Mouse (Mus musculus): ENCODE results near the gene Pex3. TPM values are rescaled to one million over a fixed set of nuclear protein-coding genes. Genes with fewer than 3 reads are reported as not detected.
A peak's percentile ranks its signal among the peaks of the same experiment; 100 is the strongest.

The Pex3 gene
- polyA plus RNA-seq (2015; fragmentation: Nextera tagmentation; extraction: Ambion mirVana), result 24.8 and 25.5 TPM in 2 replicates

DNA sequence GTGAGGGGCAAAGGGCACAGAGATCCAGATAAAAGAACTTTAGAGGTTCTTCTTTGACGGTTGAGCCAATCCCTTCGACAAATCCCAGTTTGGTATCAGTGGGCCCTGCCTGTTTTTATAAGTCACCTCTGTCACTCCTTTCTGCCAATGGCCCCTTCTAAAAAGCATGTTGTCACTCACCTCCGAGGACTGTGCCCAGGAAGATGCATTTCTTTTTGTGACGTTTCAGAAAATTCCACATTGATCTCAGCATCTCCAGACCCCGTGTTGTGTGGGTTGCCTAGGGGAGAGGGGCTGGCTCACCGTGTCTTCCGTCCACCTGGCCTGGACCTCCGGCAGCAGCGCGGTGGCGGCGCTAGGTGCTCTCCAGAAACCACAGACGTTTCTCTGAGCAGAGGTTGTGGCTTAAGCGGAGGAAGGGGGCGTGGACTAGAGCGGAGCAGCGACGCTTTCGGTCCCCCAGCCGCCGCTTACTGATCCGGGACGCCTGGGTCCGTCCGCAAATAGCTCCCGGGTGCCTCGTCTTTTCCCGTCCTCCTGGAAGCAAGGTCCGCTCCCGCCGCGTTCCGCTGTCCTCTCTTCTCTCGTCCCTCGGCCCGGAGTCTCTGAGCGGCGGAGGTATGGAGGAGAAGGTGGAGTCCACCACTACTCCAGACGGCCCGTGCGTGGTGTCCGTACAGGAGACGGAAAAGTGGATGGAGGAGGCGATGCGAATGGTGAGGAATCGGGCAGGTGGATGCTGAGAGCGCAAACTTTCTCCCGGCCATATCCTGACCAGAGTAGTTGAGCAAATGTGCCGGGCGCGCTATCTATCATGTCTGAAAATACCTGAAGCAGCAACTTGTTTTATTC, at the start of gene Pex3, which contains the start of gene Adat2:
Pex3 (minus strand) TSS at position 497 of the 852 bp plus-strand sequence.
Adat2 (plus strand) TSS at position 249 of the 852 bp plus-strand sequence.
- peak; percentile 98 for ATAC-seq (ENCODE audit: low read depth)

DNA sequence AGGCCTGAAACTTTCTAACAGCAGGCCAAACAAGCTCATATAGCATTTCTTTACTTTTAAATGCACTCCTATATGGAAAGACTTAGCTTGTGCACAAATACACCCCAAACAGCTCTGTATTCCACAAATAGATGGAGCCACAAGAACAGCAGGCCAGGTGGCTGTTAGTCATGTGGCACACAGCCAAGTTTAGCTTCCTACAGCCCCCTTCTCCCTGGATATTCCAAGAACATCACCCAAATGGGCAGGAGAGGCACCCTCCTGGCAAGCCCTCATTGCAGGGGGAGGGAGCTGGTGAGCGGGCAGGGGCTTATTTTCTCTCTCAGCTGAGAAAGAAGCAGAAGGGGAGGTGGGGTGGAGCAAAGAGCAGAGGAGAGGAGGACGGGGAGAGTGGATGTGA, 48.0 kb upstream of the Pex3 start:
- no peak for ATAC-seq (ENCODE audit: low read depth)
- H3K27me3 ChIP-seq (ENCODE audit: control insufficient read depth, insufficient read depth, low read depth, low read length), result no peaks in the 10 kb centered on the region
- 66% methylated on average over 2 of the region's 2 CpGs for WGBS
- no peak overlapping the region for H3K4me3 ChIP-seq (ENCODE audit: low read length)
- H3K36me3 ChIP-seq (ENCODE audit: control insufficient read depth, insufficient read depth, low read length), result no peaks in the 10 kb centered on the region
- no peaks in the 10 kb centered on the region for H3K9me3 ChIP-seq (ENCODE audit: control insufficient read depth, low read length)
- no peaks in the 10 kb centered on the region for H3K4me1 ChIP-seq (replicated peaks; ENCODE audit: control insufficient read depth, insufficient read depth, low read length)
- no peak overlapping the region for H3K4me2 ChIP-seq (ENCODE audit: low read depth, low read length)
- H3K9ac ChIP-seq (ENCODE audit: low read length), result no peak overlapping the region
- no peak overlapping the region for H3K27ac ChIP-seq (ENCODE audit: low read length)

More for the DNA sequence above, at the start of gene Pex3, which contains the start of gene Adat2:
- peak within 1 kb of the TSS; percentile 87 for H3K4me2 ChIP-seq (ENCODE audit: low read depth, low read length)
- H3K27me3 ChIP-seq (ENCODE audit: control insufficient read depth, insufficient read depth, low read depth, low read length), result no peaks in the 10 kb centered on the region
- H3K4me1 ChIP-seq (replicated peaks; ENCODE audit: control insufficient read depth, insufficient read depth, low read length), result peaks cover 8% of the 10 kb centered on the region
- peak within 1 kb of the TSS; percentile 91 for H3K4me3 ChIP-seq (ENCODE audit: low read length)
- no peaks in the 10 kb centered on the region for H3K9me3 ChIP-seq (ENCODE audit: control insufficient read depth, low read length)
- under 1% methylated on average over 51 of the region's 51 CpGs for WGBS
- peak within 1 kb of the TSS; percentile 88 for H3K9ac ChIP-seq (ENCODE audit: low read length)
- peak within 1 kb of the TSS; percentile 77 for H3K27ac ChIP-seq (ENCODE audit: low read length)
- peaks cover 2% of the 10 kb centered on the region; the same call in 1 of the 2 replicates for H3K36me3 ChIP-seq (ENCODE audit: control insufficient read depth, insufficient read depth, low read length)

GRCm38 (mm10) chr10:13597491-13597890, 44.5 kb upstream of the Pex3 start:
- H3K4me3 ChIP-seq (ENCODE audit: low read length), result no peak overlapping the region
- no peaks in the 10 kb centered on the region for H3K4me1 ChIP-seq (replicated peaks; ENCODE audit: control insufficient read depth, insufficient read depth, low read length)
- H3K36me3 ChIP-seq (ENCODE audit: control insufficient read depth, insufficient read depth, low read length), result no peaks in the 10 kb centered on the region
- no peak overlapping the region for H3K4me2 ChIP-seq (ENCODE audit: low read depth, low read length)
- H3K9ac ChIP-seq (ENCODE audit: low read length), result no peak overlapping the region
- WGBS, result 56% methylated on average over 8 of the region's 8 CpGs
- no peak overlapping the region for H3K27ac ChIP-seq (ENCODE audit: low read length)
- H3K9me3 ChIP-seq (ENCODE audit: control insufficient read depth, low read length), result no peaks in the 10 kb centered on the region
- no peaks in the 10 kb centered on the region for H3K27me3 ChIP-seq (ENCODE audit: control insufficient read depth, insufficient read depth, low read depth, low read length)
- ATAC-seq (ENCODE audit: low read depth), result no peak

DNA sequence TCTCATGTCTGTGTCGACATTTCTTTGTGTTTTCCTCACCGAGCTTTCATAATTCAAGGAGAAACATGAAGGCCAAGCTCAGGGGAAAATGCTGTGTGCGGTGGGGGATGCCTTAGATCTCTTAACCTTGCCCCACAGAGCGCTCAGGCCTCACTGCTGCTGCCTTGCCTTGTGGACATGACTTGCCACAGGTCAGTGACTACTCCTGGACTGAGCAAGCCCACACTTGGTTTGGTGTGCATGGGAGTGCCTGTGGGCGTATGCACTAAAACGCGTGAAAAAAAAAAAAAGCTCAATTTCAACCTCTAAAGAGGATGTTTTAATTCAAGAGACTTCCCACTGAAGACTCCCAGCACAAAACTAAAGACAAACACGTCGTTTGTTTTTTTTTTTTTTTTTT, 43.9 kb upstream of the Pex3 start:
- H3K4me1 ChIP-seq (replicated peaks; ENCODE audit: control insufficient read depth, insufficient read depth, low read length), result no peaks in the 10 kb centered on the region
- no peak overlapping the region for H3K4me2 ChIP-seq (ENCODE audit: low read depth, low read length)
- 65% methylated on average over 9 of the region's 9 CpGs for WGBS
- no peaks in the 10 kb centered on the region for H3K9me3 ChIP-seq (ENCODE audit: control insufficient read depth, low read length)
- no peak overlapping the region for H3K4me3 ChIP-seq (ENCODE audit: low read length)
- no peak overlapping the region for H3K9ac ChIP-seq (ENCODE audit: low read length)
- no peaks in the 10 kb centered on the region for H3K27me3 ChIP-seq (ENCODE audit: control insufficient read depth, insufficient read depth, low read depth, low read length)
- ATAC-seq (ENCODE audit: low read depth), result no peak
- no peaks in the 10 kb centered on the region for H3K36me3 ChIP-seq (ENCODE audit: control insufficient read depth, insufficient read depth, low read length)
- H3K27ac ChIP-seq (ENCODE audit: low read length), result no peak overlapping the region

DNA sequence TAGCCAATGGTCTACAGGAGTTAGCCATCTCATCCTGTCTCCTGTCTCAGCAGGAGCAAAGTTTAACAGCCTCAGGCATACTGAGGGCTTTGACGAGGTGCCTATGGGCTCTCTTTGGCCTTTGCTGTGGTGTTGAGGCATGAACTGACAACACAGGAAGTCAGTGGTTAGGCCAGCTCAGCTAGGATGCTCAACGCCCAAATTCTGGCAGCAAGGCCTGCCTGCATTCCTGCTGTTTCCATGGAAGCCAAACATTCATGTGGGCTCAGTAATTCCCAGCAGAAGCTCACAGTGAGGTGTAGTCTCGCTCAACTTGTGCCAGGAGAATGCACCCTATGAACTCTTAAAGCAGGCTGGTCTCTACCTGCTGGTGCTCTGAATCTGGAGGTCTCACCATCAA, 43.1 kb upstream of the Pex3 start:
- Histone ChIP-seq H3K4me2 (ENCODE audit: low read depth, low read length) (no peak overlapping the region), H3K9me3 (ENCODE audit: control insufficient read depth, low read length) (no peaks in the 10 kb centered on the region), H3K36me3 (ENCODE audit: control insufficient read depth, insufficient read depth, low read length) (no peaks in the 10 kb centered on the region), H3K27me3 (ENCODE audit: control insufficient read depth, insufficient read depth, low read depth, low read length) (no peaks in the 10 kb centered on the region), H3K4me1 (replicated peaks; ENCODE audit: control insufficient read depth, insufficient read depth, low read length) (no peaks in the 10 kb centered on the region), H3K9ac (ENCODE audit: low read length) (no peak overlapping the region), H3K27ac (ENCODE audit: low read length) (no peak overlapping the region), H3K4me3 (ENCODE audit: low read length) (no peak overlapping the region)
- ATAC-seq (ENCODE audit: low read depth), result 0 out of 2 replicates have a peak, but pooled peaks have one; percentile 23
- WGBS, result 36% methylated on average over 3 of the region's 3 CpGs

- 72% methylated on average over 3 of the region's 3 CpGs for WGBS
- ATAC-seq (ENCODE audit: low read depth), result no peak
- H3K4me2 ChIP-seq (ENCODE audit: low read depth, low read length), result no peak overlapping the region
- H3K9me3 ChIP-seq (ENCODE audit: control insufficient read depth, low read length), result no peaks in the 10 kb centered on the region
- H3K27me3 ChIP-seq (ENCODE audit: control insufficient read depth, insufficient read depth, low read depth, low read length), result no peaks in the 10 kb centered on the region
- H3K36me3 ChIP-seq (ENCODE audit: control insufficient read depth, insufficient read depth, low read length), result no peaks in the 10 kb centered on the region
- H3K27ac ChIP-seq (ENCODE audit: low read length), result no peak overlapping the region
- no peaks in the 10 kb centered on the region for H3K4me1 ChIP-seq (replicated peaks; ENCODE audit: control insufficient read depth, insufficient read depth, low read length)
- H3K9ac ChIP-seq (ENCODE audit: low read length), result no peak overlapping the region
- no peak overlapping the region for H3K4me3 ChIP-seq (ENCODE audit: low read length)
Measured at GRCm38 (mm10) chr10:13593529-13593928, 40.6 kb upstream of the Pex3 start.

- H3K27ac ChIP-seq (ENCODE audit: low read length), result no peak overlapping the region
- no peak overlapping the region for H3K4me3 ChIP-seq (ENCODE audit: low read length)
- H3K9me3 ChIP-seq (ENCODE audit: control insufficient read depth, low read length), result no peaks in the 10 kb centered on the region
- 91% methylated on average over 10 of the region's 10 CpGs for WGBS
- no peak for ATAC-seq (ENCODE audit: low read depth)
- H3K27me3 ChIP-seq (ENCODE audit: control insufficient read depth, insufficient read depth, low read depth, low read length), result no peaks in the 10 kb centered on the region
- H3K9ac ChIP-seq (ENCODE audit: low read length), result no peak overlapping the region
- H3K4me1 ChIP-seq (replicated peaks; ENCODE audit: control insufficient read depth, insufficient read depth, low read length), result no peaks in the 10 kb centered on the region
- H3K4me2 ChIP-seq (ENCODE audit: low read depth, low read length), result no peak overlapping the region
- no peaks in the 10 kb centered on the region for H3K36me3 ChIP-seq (ENCODE audit: control insufficient read depth, insufficient read depth, low read length)
Measured at GRCm38 (mm10) chr10:13592196-13592595, 39.3 kb upstream of the Pex3 start.

GRCm38 (mm10) chr10:13587914-13588313, 35.0 kb upstream of the Pex3 start:
- Histone ChIP-seq H3K4me2 (ENCODE audit: low read depth, low read length) (no peak overlapping the region), H3K9ac (ENCODE audit: low read length) (no peak overlapping the region), H3K27me3 (ENCODE audit: control insufficient read depth, insufficient read depth, low read depth, low read length) (no peaks in the 10 kb centered on the region), H3K9me3 (ENCODE audit: control insufficient read depth, low read length) (no peaks in the 10 kb centered on the region), H3K36me3 (ENCODE audit: control insufficient read depth, insufficient read depth, low read length) (no peaks in the 10 kb centered on the region), H3K4me3 (ENCODE audit: low read length) (no peak overlapping the region), H3K4me1 (replicated peaks; ENCODE audit: control insufficient read depth, insufficient read depth, low read length) (no peaks in the 10 kb centered on the region), H3K27ac (ENCODE audit: low read length) (no peak overlapping the region)
- no peak for ATAC-seq (ENCODE audit: low read depth)
- WGBS, result 52% methylated on average over 2 of the region's 2 CpGs

DNA sequence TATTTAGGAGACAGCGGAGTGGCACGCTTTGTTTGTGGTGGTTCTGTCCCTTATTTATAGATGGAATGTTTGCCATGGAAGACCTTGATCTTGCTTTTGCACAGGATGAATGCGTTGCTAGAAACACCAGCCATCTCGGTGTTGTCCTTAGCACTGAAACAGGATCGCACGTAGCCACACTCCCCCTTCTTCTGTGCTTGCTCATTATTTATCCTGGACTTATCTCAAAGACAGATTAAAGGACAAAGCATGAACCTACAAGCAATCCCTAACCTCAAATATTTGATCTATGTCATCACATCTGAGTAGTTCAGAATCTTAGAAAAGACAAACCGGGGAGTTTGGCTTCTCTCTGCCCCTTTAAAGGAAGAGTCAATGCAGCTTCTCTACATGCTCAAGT, 24.2 kb upstream of the Pex3 start:
- no peak for ATAC-seq (ENCODE audit: low read depth)
- no peaks in the 10 kb centered on the region for H3K27me3 ChIP-seq (ENCODE audit: control insufficient read depth, insufficient read depth, low read depth, low read length)
- H3K9ac ChIP-seq (ENCODE audit: low read length), result no peak overlapping the region
- no peak overlapping the region for H3K4me2 ChIP-seq (ENCODE audit: low read depth, low read length)
- H3K27ac ChIP-seq (ENCODE audit: low read length), result no peak overlapping the region
- 47% methylated on average over 7 of the region's 7 CpGs for WGBS
- H3K9me3 ChIP-seq (ENCODE audit: control insufficient read depth, low read length), result no peaks in the 10 kb centered on the region
- H3K4me3 ChIP-seq (ENCODE audit: low read length), result no peak overlapping the region
- no peaks in the 10 kb centered on the region; the same call in 1 of the 2 replicates for H3K4me1 ChIP-seq (replicated peaks; ENCODE audit: control insufficient read depth, insufficient read depth, low read length)
- H3K36me3 ChIP-seq (ENCODE audit: control insufficient read depth, insufficient read depth, low read length), result no peaks in the 10 kb centered on the region
